Mouse (Mus musculus) embryonic fibroblast, embryonic 13.5 days (primary cell): Measurements from ENCODE around the gene Gm5726. TPM values are rescaled to one million over a fixed set of nuclear protein-coding genes. Genes with fewer than 3 reads are reported as not detected.
"Not testable (repeated sequence)": the region's sequence is repeated elsewhere in the genome, so short reads cannot be mapped to it uniquely, and the experiment has no call there.

Experiments used
- H3K27ac ChIP-seq: 2 replicates; pipeline ENCODE4 v1.5.1; 2012; ENCODE audit warnings: low read length, control low read depth, inconsistent platforms; ENCODE audit not compliant: insufficient read depth
- H3K4me1 ChIP-seq: 2 replicates; pipeline ENCODE4 v1.6.1; 2011; ENCODE audit warnings: low read length; ENCODE audit not compliant: control insufficient read depth, insufficient read depth
- H3K4me3 ChIP-seq: 2 replicates; pipeline ENCODE4 v1.5.1; 2011; ENCODE audit warnings: mild to moderate bottlenecking, control low read depth, low read length; ENCODE audit not compliant: insufficient read depth
- polyA plus RNA-seq: library from polyadenylated mRNA; stranded (reverse); fragments of >200 nt; gene quantifications from 2 replicates; pipeline ENCODE4 v1.2.4, GENCODE M21; 2011; ENCODE audit warnings: low read depth; ENCODE audit not compliant: missing spikeins, insufficient read length

The Gm5726 gene
- not detected in 2 replicates for polyA plus RNA-seq

- not testable (repeated sequence) for H3K4me3 ChIP-seq, H3K27ac ChIP-seq, H3K4me1 ChIP-seq
Observed at GRCm38 (mm10) chr7:20545657-20546056, at the start of gene Gm5726. Gene Gm5726 (minus strand): TSS chr7:20545757.

- H3K4me3 ChIP-seq: not testable (repeated sequence)
Observed at GRCm38 (mm10) chr7:20576141-20576540, 30.6 kb upstream of the Gm5726 start, which contains the start of gene Gm4141. Gene Gm4141 (minus strand): TSS chr7:20576241.

GRCm38 (mm10) chr7:20533537-20533936, 12.0 kb downstream of the Gm5726 start, which contains the start of gene Vmn1r104:
Gene Vmn1r104 (plus strand): TSS chr7:20533837.
- H3K4me3 ChIP-seq, H3K27ac ChIP-seq, H3K4me1 ChIP-seq: not testable (repeated sequence)

More at GRCm38 (mm10) chr7:20576141-20576540, 30.6 kb upstream of the Gm5726 start, which contains the start of gene Gm4141:
- H3K27ac ChIP-seq, H3K4me1 ChIP-seq: not testable (repeated sequence)

GRCm38 (mm10) chr7:20510434-20510833, 35.1 kb downstream of the Gm5726 start, which contains the start of gene Vmn1r103:
Gene Vmn1r103 (minus strand): TSS chr7:20510534.
- H3K27ac ChIP-seq, H3K4me1 ChIP-seq, H3K4me3 ChIP-seq: not testable (repeated sequence)

Other genes with a start within 250 kb of the Gm5726 start
- not detected in 2 replicates for gene Gm4133, start 211.7 kb downstream of the Gm5726 start, polyA plus RNA-seq
- gene Gm5728, start 170.3 kb downstream of the Gm5726 start, polyA plus RNA-seq: not detected in 2 replicates
- gene Vmn1r100, start 127.8 kb downstream of the Gm5726 start, polyA plus RNA-seq: not detected in 2 replicates
- not detected in 2 replicates for gene Vmn1r101, start 103.2 kb downstream of the Gm5726 start, polyA plus RNA-seq
- gene Gm10670, start 70.8 kb downstream of the Gm5726 start, polyA plus RNA-seq: not detected in 2 replicates
- not detected in 2 replicates for gene Vmn1r103, start 35.2 kb downstream of the Gm5726 start, polyA plus RNA-seq
- not detected in 2 replicates for gene Vmn1r104, start 11.9 kb downstream of the Gm5726 start, polyA plus RNA-seq
- gene Gm4141, start 30.5 kb upstream of the Gm5726 start, polyA plus RNA-seq: not detected in 2 replicates
- gene Gm4513, start 53.3 kb upstream of the Gm5726 start, polyA plus RNA-seq: not detected in 2 replicates
- gene Vmn1r107, start 123.2 kb upstream of the Gm5726 start, polyA plus RNA-seq: not detected in 2 replicates
- not detected in 2 replicates for gene Vmn1r111, start 157.5 kb upstream of the Gm5726 start, polyA plus RNA-seq
- gene Gm10668, start 184.9 kb upstream of the Gm5726 start, polyA plus RNA-seq: not detected in 2 replicates
- not detected in 2 replicates for gene Vmn1r112, start 225.4 kb upstream of the Gm5726 start, polyA plus RNA-seq
- gene Vmn1r113, start 241.5 kb upstream of the Gm5726 start, polyA plus RNA-seq: not detected in 2 replicates